Mouse (Mus musculus) bone marrow, adult 2 months (tissue): Measurements from ENCODE around the gene Zfp945. TPM values are rescaled to one million over a fixed set of nuclear protein-coding genes. Genes with fewer than 3 reads are reported as not detected.
"Not testable (repeated sequence)": the region's sequence is repeated elsewhere in the genome, so short reads cannot be mapped to it uniquely, and the experiment has no call there.

Experiments used
- H3K27ac ChIP-seq: fragments of 200-500 bp; 2 replicates; pipeline ENCODE4 v1.5.1; 2012; ENCODE audit warnings: low read depth, mild to moderate bottlenecking, control low read depth, inconsistent platforms, low read length; ENCODE audit not compliant: control insufficient read depth, poor library complexity, insufficient read depth
- H3K4me1 ChIP-seq: fragments of 200-500 bp; 2 replicates; pipeline ENCODE4 v1.6.1; 2011; ENCODE audit warnings: low read length; ENCODE audit not compliant: control insufficient read depth, insufficient read depth
- H3K4me3 ChIP-seq: fragments of 200-500 bp; replicated peaks from 2 replicates; pipeline ENCODE3; 2011; ENCODE audit warnings: mild to moderate bottlenecking, low read depth, low read length, control low read depth; ENCODE audit not compliant: control insufficient read depth
- CTCF ChIP-seq: fragments of 200-500 bp; IDR thresholded peaks from 2 replicates; pipeline ENCODE4 v1.5.1; 2011; ENCODE audit warnings: low read length, control low read depth; ENCODE audit not compliant: control insufficient read depth, insufficient read depth
- POLR2A ChIP-seq: fragments of 200-500 bp; IDR thresholded peaks from 2 replicates; pipeline ENCODE4 v1.6.1; 2011; ENCODE audit warnings: low read depth, mild to moderate bottlenecking, control low read depth, low read length, borderline replicate concordance; ENCODE audit not compliant: control insufficient read depth
- WGBS: fragments of 180-500 bp; shearing (Covaris S2); methylation state at CpG from one replicate; pipeline ENCODE4 v1.1.7; 2018; 5-methylcytosine and 5-hydroxymethylcytosine counted together
- polyA plus RNA-seq: library from polyadenylated mRNA; stranded (reverse); fragments of >200 nt; gene quantifications from 2 replicates; pipeline ENCODE4 v1.2.4, GENCODE M21; 2011; ENCODE audit warnings: low replicate concordance; ENCODE audit not compliant: missing spikeins, insufficient read depth, insufficient read length

Gene Zfp945
- polyA plus RNA-seq: 0.97 and 1.5 TPM in 2 replicates

GRCm38 (mm10) chr17:22866845-22867481, at the start of gene Zfp945:
Gene Zfp945 (minus strand): TSS chr17:22867134.
- 1% methylated on average over 20 of the region's 20 CpGs for WGBS
- Histone ChIP-seq H3K4me3 (peak within 1 kb of the TSS; percentile 36), H3K27ac (no peak within 1 kb of the TSS), H3K4me1 (peaks cover 1% of the 10 kb centered on the region; the same call in 1 of the 2 replicates)
- TF ChIP-seq CTCF (no peak), POLR2A (no peak)

- 38% methylated on average over 3 of the region's 3 CpGs for WGBS
- Histone ChIP-seq H3K27ac (no peak overlapping the region), H3K4me1 (no peaks in the 10 kb centered on the region), H3K4me3 (no peak overlapping the region)
- TF ChIP-seq POLR2A: no peak
- no peak for TF ChIP-seq CTCF
These were observed 21.4 kb upstream of the Zfp945 start for GRCm38 (mm10) chr17:22888302-22888701.

GRCm38 (mm10) chr17:22884059-22884698, 17.2 kb upstream of the Zfp945 start:
- no peak overlapping the region for H3K27ac ChIP-seq
- no peak for TF ChIP-seq CTCF
- TF ChIP-seq POLR2A: no peak
- WGBS: 64% methylated on average over 10 of the region's 10 CpGs
- no peaks in the 10 kb centered on the region for H3K4me1 ChIP-seq
- no peak overlapping the region for H3K4me3 ChIP-seq

GRCm38 (mm10) chr17:22877427-22878307, 10.7 kb upstream of the Zfp945 start:
- no peak overlapping the region for H3K27ac ChIP-seq
- no peaks in the 10 kb centered on the region for H3K4me1 ChIP-seq
- 88% methylated on average over 10 of the region's 11 CpGs for WGBS
- no peak for TF ChIP-seq POLR2A
- TF ChIP-seq CTCF: no peak
- H3K4me3 ChIP-seq: no peak overlapping the region

- Histone ChIP-seq H3K4me3 (no peak overlapping the region), H3K4me1 (no peaks in the 10 kb centered on the region), H3K27ac (no peak overlapping the region)
- WGBS: 81% methylated on average over 20 of the region's 20 CpGs
- TF ChIP-seq CTCF (no peak), POLR2A (no peak)
These were observed 9.4 kb upstream of the Zfp945 start for GRCm38 (mm10) chr17:22876316-22876715.

GRCm38 (mm10) chr17:22875549-22875948, 8.6 kb upstream of the Zfp945 start:
- H3K4me1 ChIP-seq, H3K4me3 ChIP-seq, H3K27ac ChIP-seq: not testable (repeated sequence)
- WGBS: 81% methylated on average over 4 of the region's 4 CpGs

GRCm38 (mm10) chr17:22866421-22866844, 501 bp downstream of the Zfp945 start:
- TF ChIP-seq POLR2A: no peak
- no peak for TF ChIP-seq CTCF
- H3K4me3 ChIP-seq: peak overlapping the region; percentile 36
- under 1% methylated on average over 10 of the region's 10 CpGs for WGBS
- H3K4me1 ChIP-seq: peaks cover 1% of the 10 kb centered on the region; the same call in 1 of the 2 replicates
- no peak overlapping the region for H3K27ac ChIP-seq

GRCm38 (mm10) chr17:22821166-22821565, 45.8 kb downstream of the Zfp945 start:
- WGBS: 5% methylated on average over 4 of the region's 4 CpGs

More at GRCm38 (mm10) chr17:22821166-22821565, 45.8 kb downstream of the Zfp945 start:
- Histone ChIP-seq H3K27ac (no peak overlapping the region), H3K4me3 (no peak overlapping the region), H3K4me1 (no peaks in the 10 kb centered on the region)
- TF ChIP-seq POLR2A: no peak
- no peak for TF ChIP-seq CTCF
